Mouse (Mus musculus): Measurements from ENCODE around the gene Flcn. TPM values are rescaled to one million over a fixed set of nuclear protein-coding genes. Genes with fewer than 3 reads are reported as not detected.
"Not testable (repeated sequence)": the region's sequence is repeated elsewhere in the genome, so short reads cannot be mapped to it uniquely, and the experiment has no call there.

Gene Flcn
- 10 to 100 TPM; 47.2 to 49.1 (median 47.6) TPM for total RNA-seq (2022)

GRCm38 (mm10) chr11:59809670-59810474, at the start of gene Flcn:
Flcn (minus strand) TSS chr11:59810016.
- peak; percentile 77 to 83 for DNase-seq (ENCODE audit: low spot score in 2 of 2)

DNA sequence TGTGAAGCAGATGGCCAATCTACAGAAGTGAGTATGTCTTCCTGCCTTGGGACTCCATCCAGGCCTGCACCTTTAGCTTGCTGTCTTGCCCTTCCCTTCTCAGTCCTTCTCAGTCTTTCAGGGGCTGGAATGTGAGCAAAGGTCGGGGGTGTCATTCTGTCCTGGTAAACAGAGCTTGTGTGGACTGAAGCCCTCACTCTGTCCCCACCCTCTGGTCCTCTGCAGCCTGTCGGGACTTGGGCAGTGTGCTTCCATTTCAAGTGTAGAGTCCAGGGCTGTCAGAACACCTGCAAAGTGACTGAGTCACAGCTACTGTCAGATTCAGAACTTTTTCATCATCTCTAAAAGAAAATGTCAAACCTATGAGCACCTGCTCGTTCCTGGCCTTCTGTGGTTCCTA, 43.0 kb upstream of the Flcn start:
- no peak for DNase-seq (ENCODE audit: low spot score in 2 of 2)

- peak; percentile 57 to 67 for DNase-seq (ENCODE audit: low spot score in 2 of 2)
These were observed 38.4 kb upstream of the Flcn start for GRCm38 (mm10) chr11:59847891-59848884.

GRCm38 (mm10) chr11:59847131-59847530, 37.3 kb upstream of the Flcn start:
- DNase-seq (ENCODE audit: low spot score in 2 of 2): no peak

GRCm38 (mm10) chr11:59846311-59846710, 36.5 kb upstream of the Flcn start:
- no peak for DNase-seq (ENCODE audit: low spot score in 2 of 2)

GRCm38 (mm10) chr11:59839459-59840126, 29.8 kb upstream of the Flcn start, which contains the start of gene Cops3:
Cops3 (minus strand) TSS chr11:59839838.
- peak; percentile 74 to 96 for DNase-seq (ENCODE audit: low spot score in 2 of 2)

GRCm38 (mm10) chr11:59839008-59839458, 29.2 kb upstream of the Flcn start, which contains the start of gene Nt5m:
Nt5m (plus strand) TSS chr11:59839447.
- DNase-seq (ENCODE audit: low spot score in 2 of 2): peak; percentile 79 to 87

DNA sequence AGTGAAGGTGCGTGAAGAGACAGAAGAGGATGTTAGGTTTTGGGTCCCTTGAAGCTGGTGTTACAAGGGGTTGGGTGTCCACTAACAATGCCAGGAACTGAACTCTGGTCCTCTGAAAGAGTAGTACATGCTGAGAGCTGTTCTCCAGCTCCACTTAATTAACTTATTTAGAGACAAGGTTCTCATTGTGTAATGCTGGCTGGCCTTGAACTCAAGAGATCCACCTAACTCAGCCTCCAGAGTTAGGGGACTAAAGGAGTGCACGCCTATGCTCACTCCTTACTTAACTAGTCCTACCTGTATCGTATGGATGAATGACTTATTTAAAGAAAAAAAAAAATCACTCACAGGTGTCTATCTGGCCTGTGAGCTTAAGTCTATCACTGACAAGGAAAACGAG, 28.6 kb upstream of the Flcn start:
- no peak for DNase-seq (ENCODE audit: low spot score in 2 of 2)

DNA sequence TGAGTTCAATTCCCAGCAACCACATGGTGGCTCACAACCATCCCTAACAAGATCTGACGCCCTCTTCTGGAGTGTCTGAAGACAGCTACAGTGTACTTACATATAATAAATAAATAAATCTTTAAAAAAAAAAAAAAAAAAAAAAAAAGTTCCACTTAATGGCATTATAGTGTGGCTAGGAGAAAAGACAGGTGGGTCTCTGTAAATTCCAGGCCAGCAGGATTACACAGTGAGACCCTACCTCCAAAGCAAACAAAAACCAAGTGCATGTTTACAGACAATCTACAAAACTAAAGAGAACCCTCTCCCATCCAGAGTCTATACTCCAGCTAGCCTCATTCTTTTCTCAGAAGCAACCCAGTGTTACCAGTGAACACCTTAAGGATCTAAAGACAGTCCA, 28.0 kb upstream of the Flcn start:
- DNase-seq (ENCODE audit: low spot score in 2 of 2): not testable (repeated sequence)

GRCm38 (mm10) chr11:59821625-59822024, 11.8 kb upstream of the Flcn start:
- no peak for DNase-seq (ENCODE audit: low spot score in 2 of 2)

GRCm38 (mm10) chr11:59817916-59818315, 8.1 kb upstream of the Flcn start:
- no peak for DNase-seq (ENCODE audit: low spot score in 2 of 2)

GRCm38 (mm10) chr11:59815482-59816065, 5.8 kb upstream of the Flcn start:
- no peak for DNase-seq (ENCODE audit: low spot score in 2 of 2)

GRCm38 (mm10) chr11:59814936-59815335, 5.1 kb upstream of the Flcn start:
- DNase-seq (ENCODE audit: low spot score in 2 of 2): no peak

GRCm38 (mm10) chr11:59814311-59814710, 4.5 kb upstream of the Flcn start:
- no peak for DNase-seq (ENCODE audit: low spot score in 2 of 2)

DNA sequence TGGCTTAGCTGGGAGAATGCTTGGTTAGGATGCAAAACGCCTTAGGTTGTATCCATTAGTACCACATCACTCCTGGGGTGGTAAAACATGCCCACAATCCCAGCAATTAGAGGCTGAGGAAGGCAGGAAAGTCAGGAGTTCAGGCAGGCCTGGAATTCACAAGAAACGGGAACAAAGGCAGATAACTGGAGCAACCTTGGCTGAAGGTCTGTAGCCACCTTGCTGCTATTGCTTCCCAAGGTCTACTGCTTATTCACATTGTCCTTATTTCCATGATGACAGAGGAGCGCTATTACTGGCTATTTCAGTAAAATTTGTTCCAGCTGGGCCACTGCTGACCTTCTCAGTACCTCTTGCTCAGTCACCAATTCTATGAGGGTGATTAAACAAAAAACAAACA, 3.5 kb upstream of the Flcn start:
- no peak for DNase-seq (ENCODE audit: low spot score in 2 of 2)

- no peak for DNase-seq (ENCODE audit: low spot score in 2 of 2)
These were observed 1.4 kb upstream of the Flcn start for GRCm38 (mm10) chr11:59811211-59811610.

DNA sequence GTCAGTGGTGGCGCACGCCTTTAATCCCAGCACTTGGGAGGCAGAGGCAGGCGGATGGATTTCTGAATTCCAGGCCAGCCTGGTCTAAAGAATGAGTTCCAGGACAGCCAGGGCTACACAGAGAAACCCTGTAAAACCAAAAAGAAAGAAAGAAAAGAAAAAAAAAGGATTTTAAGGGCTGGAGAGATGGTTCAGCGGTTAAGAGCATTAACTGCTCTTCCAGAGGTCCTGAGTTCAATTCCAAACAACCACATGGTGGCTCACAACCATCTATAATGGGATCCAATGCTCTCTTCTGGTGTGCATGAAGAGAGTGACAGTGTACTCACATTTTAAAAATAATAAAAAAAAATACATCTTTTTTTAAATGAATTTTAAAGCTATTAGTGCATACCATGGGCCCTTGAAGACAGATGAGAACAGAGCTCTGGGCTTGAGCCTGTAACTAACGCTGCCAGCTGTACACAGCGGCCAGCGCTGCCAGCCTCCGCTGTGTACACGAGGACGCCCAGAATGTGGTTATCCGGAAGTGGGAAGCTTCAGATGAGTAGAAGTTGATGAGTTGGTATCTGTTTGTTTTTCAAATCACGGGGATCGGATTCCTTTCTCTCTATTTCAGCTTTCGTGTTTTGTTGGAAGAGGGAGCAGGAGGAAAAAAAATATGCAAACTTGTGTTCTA, 803 bp upstream of the Flcn start:
- no peak for DNase-seq (ENCODE audit: low spot score in 2 of 2)

DNA sequence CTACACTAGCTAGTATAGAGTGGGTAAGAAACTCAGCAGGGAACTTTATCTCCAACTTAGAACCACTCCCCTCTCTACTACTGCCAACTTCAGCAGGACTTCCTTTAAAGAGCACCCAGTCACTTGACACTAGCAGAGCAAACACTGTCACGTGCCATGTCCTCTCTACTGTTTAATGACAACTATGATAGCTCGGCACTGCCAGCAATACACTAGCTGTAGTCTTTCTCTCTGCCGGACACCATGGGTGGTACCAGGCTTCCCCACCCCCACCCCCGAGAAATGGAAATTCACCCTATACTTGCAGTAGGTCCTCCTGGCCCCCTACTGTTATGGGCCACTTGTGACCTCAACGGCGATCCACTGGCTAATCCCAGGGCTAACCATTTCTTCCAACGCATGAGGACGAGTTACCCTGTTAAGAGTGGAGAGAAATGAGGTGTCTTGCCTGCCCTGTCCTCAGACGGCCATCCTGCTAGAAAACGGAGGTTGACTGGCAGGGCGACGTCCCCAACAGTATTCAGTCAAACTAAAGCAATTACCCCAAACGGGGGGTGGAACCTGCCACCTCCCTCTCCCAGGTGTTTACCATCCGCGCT, 646 bp downstream of the Flcn start:
- no peak for DNase-seq (ENCODE audit: low spot score in 2 of 2)

GRCm38 (mm10) chr11:59808170-59808960, 1.5 kb downstream of the Flcn start:
- DNase-seq (ENCODE audit: low spot score in 2 of 2): no peak
